Mouse (Mus musculus): ENCODE data around the gene Rab44.

Rab44 gene

GRCm38 (mm10) chr17:29081618-29082381 is 32.1 kb upstream of the Rab44 start:
- no peak for TF ChIP-seq GATA4 (IDR thresholded peaks at IDR 0.05; ENCODE audit: insufficient replicate concordance, low read length)

GRCm38 (mm10) chr17:29083586-29083985 is 30.4 kb upstream of the Rab44 start:
- no peak for TF ChIP-seq GATA4 (IDR thresholded peaks at IDR 0.05; ENCODE audit: insufficient replicate concordance, low read length)

- TF ChIP-seq GATA4 (IDR thresholded peaks at IDR 0.05; ENCODE audit: insufficient replicate concordance, low read length): no peak
Measured at GRCm38 (mm10) chr17:29084656-29085055, 29.3 kb upstream of the Rab44 start.

DNA sequence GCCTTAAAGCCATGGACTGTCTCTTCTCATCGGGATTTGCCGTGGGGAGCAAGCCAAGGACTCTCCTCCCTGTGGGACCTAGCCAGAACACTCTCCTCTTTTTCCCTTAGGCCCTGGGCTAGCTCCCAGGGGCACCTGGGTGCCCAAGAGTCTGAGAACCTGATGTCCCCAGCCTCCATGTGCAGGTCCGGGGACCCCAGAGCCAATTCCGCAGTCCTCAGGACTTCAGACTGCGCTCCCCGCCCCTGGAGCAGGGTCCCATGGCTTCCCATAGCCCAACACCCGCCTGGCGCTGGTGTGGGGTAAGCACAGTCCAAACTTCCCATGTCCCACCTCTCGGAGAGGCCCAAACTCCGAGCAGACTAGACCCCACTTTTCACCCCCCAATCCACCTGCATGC is 28.7 kb upstream of the Rab44 start:
- no peak for TF ChIP-seq GATA4 (IDR thresholded peaks at IDR 0.05; ENCODE audit: insufficient replicate concordance, low read length)

GRCm38 (mm10) chr17:29086916-29087315 is 27.0 kb upstream of the Rab44 start:
- no peak for TF ChIP-seq GATA4 (IDR thresholded peaks at IDR 0.05; ENCODE audit: insufficient replicate concordance, low read length)

- TF ChIP-seq GATA4 (IDR thresholded peaks at IDR 0.05; ENCODE audit: insufficient replicate concordance, low read length): no peak
Measured at GRCm38 (mm10) chr17:29090776-29091175, 23.2 kb upstream of the Rab44 start, which contains the start of gene Cdkn1a. Gene Cdkn1a (plus strand): TSS chr17:29090976.

GRCm38 (mm10) chr17:29091348-29091944 is 22.5 kb upstream of the Rab44 start:
- no peak for TF ChIP-seq GATA4 (IDR thresholded peaks at IDR 0.05; ENCODE audit: insufficient replicate concordance, low read length)

GRCm38 (mm10) chr17:29092497-29092896 is 21.4 kb upstream of the Rab44 start:
- TF ChIP-seq GATA4 (IDR thresholded peaks at IDR 0.05; ENCODE audit: insufficient replicate concordance, low read length): no peak

GRCm38 (mm10) chr17:29093110-29093952 is 20.6 kb upstream of the Rab44 start:
- no peak for TF ChIP-seq GATA4 (IDR thresholded peaks at IDR 0.05; ENCODE audit: insufficient replicate concordance, low read length)

DNA sequence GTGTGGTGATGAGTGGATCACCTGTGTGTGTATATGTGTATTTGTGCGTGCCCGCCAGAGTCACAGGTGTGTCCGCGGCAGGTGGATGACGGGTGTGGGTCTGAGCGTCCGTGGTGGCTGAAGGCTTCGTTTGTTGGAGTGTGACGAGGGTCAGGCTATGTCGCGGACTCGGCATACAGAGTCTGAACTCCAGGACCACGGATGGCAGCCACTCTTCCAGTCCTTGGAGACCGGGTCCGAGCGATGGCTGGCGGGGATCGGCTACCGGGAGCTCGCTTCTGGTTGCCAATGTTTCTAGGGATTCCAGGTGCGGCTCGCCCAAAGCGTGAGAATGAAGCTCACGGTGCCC is 20.0 kb upstream of the Rab44 start:
- no peak for TF ChIP-seq GATA4 (IDR thresholded peaks at IDR 0.05; ENCODE audit: insufficient replicate concordance, low read length)

DNA sequence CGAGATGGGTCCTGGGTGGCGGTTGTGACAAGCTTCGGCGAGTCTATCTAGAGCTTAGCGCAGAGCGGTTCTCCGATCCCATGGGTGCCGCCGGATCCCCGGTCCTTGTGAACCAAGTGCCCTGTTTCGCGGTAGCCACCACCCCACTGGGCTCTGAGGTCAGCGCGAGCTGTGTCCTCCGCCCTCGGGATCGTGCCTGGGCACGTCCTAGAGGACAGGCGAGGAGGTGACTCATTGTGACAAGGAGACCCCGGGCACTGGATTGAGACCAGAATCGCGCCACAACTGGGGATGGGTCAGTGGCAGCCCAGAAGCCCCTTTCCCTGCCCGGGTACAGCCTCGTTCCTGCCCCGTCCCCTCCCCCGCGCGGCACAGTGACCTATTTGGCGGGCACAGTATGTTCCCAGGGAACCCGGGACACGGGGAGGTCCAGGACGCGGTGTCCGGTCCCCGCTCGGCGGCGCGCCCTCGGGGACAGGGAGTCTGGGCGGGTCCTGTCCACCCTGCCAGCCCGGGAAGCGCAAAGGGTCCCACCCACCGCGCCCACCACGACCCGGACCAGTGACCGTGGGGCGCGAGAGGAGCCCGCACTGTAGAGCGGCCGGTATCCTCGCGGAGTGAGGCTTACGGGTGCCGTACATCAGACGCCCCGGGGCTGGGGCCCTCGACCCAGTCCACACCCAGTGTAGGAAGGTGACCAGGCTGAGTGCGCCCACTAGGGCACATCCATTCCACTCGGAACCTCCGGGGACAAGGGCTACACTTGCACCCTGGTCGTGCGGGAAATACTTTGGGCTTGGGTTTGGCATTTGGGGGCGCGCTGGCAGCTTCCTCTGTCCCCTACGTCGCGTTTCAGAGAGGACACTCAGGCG is 19.4 kb upstream of the Rab44 start:
- peak; percentile 45; the same call in 1 of the 2 replicates for TF ChIP-seq GATA4 (IDR thresholded peaks at IDR 0.05; ENCODE audit: insufficient replicate concordance, low read length)

DNA sequence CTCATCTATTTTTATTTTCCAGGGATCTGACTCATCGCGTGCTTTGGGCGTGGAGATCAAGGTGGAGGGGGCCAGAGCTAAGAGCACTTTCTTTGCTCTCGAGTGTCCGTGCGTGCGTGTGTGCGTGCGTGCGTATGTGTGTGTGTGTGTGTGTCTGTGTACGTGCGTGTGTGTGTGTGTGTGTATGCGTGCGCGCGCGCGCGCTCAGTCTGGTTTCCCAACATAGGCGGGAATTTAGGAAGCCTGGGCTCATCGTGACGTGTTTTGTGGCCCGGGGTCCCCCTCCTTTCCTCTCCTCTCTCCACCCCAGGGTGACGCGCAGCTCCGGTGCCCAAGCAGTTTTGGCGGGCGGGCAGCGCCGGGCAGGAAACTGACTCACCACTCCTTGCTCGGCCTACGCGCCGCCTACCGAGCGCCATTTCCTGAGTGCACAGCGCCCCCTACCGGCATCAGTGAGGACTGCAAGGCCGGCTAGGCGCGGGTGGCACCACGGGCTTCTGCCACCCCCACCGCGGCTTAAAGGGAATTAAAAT is 18.7 kb upstream of the Rab44 start:
- TF ChIP-seq GATA4 (IDR thresholded peaks at IDR 0.05; ENCODE audit: insufficient replicate concordance, low read length): peak; percentile 59; the same call in 1 of the 2 replicates

GRCm38 (mm10) chr17:29096245-29096644 is 17.7 kb upstream of the Rab44 start:
- no peak for TF ChIP-seq GATA4 (IDR thresholded peaks at IDR 0.05; ENCODE audit: insufficient replicate concordance, low read length)

DNA sequence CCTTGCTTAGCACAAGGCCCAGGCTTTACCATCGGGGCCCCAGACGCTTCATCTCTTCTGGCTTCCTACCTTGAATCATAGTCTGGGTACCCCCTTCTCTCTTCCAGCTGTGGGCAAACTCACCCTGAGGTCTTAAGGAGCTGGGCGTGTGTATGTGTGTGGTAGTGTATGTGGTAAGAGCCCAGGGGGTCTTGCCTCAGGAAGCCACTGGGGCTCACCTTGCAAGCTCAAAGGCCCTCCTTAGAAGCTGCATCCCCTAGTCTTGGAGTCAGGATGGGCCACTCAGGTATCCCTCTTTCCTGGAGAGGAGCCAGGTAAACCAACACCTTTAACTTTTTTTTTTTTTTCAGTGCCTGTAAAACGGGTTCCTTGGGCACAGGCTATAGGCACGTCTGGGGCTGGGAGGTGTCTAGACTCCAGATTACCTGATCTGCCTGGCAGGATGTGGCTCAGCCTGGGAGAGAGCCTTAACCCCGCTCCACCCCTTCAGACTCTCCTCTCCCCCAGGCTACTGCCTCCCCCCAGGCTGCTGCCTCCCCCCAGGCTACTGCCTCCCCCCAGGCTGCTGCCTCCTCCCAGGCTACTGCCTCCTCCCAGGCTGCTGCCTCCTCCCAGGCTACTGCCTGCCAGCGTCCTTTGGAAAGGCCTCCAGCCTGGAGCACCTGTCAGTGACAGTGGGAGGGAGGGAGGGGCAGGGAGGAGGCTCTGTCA is 16.9 kb upstream of the Rab44 start:
- TF ChIP-seq GATA4 (IDR thresholded peaks at IDR 0.05; ENCODE audit: insufficient replicate concordance, low read length): no peak

All from liver, adult (tissue).